Mouse (Mus musculus) intestine, embryonic 16.5 days (tissue): ENCODE measurements around the gene Pnrc1. TPM values are rescaled to one million over a fixed set of nuclear protein-coding genes. Genes with fewer than 3 reads are reported as not detected.

Experiments used
- ATAC-seq: fragments of 200-750 bp; cut with Nextera tagmentation; 2 replicates; pipeline ENCODE4 v1.8.0; 2017; ENCODE audit warnings: moderate TSS enrichment, moderate library complexity
- H3K27ac ChIP-seq: fragments of 300-500 bp; sonication (generic); 2 replicates; pipeline ENCODE4 v1.5.1; 2014; ENCODE audit warnings: mild to moderate bottlenecking, low read length
- H3K27me3 ChIP-seq: fragments of 300-500 bp; sonication (generic); replicated peaks from 2 replicates; pipeline ENCODE4 v1.6.1; 2014; ENCODE audit warnings: low read length, control low read depth, mixed read lengths; ENCODE audit not compliant: control insufficient read depth, insufficient read depth
- H3K36me3 ChIP-seq: fragments of 300-500 bp; sonication (generic); 2 replicates; pipeline ENCODE4 v1.6.1; 2014; ENCODE audit warnings: low read length, control low read depth; ENCODE audit not compliant: control insufficient read depth, insufficient read depth
- H3K4me1 ChIP-seq: fragments of 300-500 bp; sonication (generic); 2 replicates; pipeline ENCODE4 v1.6.1; 2014; ENCODE audit warnings: low read length, control low read depth, mixed read lengths; ENCODE audit not compliant: control insufficient read depth, insufficient read depth
- H3K4me2 ChIP-seq: fragments of 300-500 bp; sonication (generic); 2 replicates; pipeline ENCODE4 v1.6.1; 2014; ENCODE audit warnings: low read depth, low read length, control low read depth
- H3K4me3 ChIP-seq: fragments of 300-500 bp; sonication (generic); 2 replicates; pipeline ENCODE4 v1.5.1; 2014; ENCODE audit warnings: mild to moderate bottlenecking, low read length
- H3K9ac ChIP-seq: fragments of 300-500 bp; sonication (generic); 2 replicates; pipeline ENCODE4 v1.6.1; 2014; ENCODE audit warnings: low read depth, low read length
- H3K9me3 ChIP-seq: fragments of 300-500 bp; sonication (generic); 2 replicates; pipeline ENCODE4 v1.6.1; 2016; ENCODE audit warnings: low read length, control low read depth; ENCODE audit not compliant: control insufficient read depth
- WGBS: fragments of 180-500 bp; shearing (Covaris S2); extraction: QIAGEN DNeasy Blood & Tissue Kit; methylation state at CpG from one replicate; pipeline ENCODE4 v1.1.7; 2014; 5-methylcytosine and 5-hydroxymethylcytosine counted together
- polyA plus RNA-seq: library from polyadenylated mRNA; unstranded; fragments of >200 nt; fragmentation: Nextera tagmentation; extraction: Ambion mirVana; gene quantifications from 2 replicates; pipeline ENCODE4 v1.2.1, GENCODE M21; 2015

The Pnrc1 gene
- polyA plus RNA-seq, 1 experiment from 2014 or later, result 51.0 TPM

GRCm38 (mm10) chr4:33273437-33273836, 16.5 kb downstream of the Pnrc1 start:
- WGBS, result 58% methylated on average over 3 of the region's 3 CpGs
- H3K27ac ChIP-seq, result no peak overlapping the region
- no peak overlapping the region for H3K9ac ChIP-seq
- no peak overlapping the region for H3K4me3 ChIP-seq
- H3K27me3 ChIP-seq, result no peaks in the 10 kb centered on the region
- ATAC-seq, result no peak
- H3K4me1 ChIP-seq, result no peaks in the 10 kb centered on the region
- H3K9me3 ChIP-seq, result no peaks in the 10 kb centered on the region
- H3K4me2 ChIP-seq, result no peak overlapping the region
- no peaks in the 10 kb centered on the region for H3K36me3 ChIP-seq

GRCm38 (mm10) chr4:33270386-33271314, 19.3 kb downstream of the Pnrc1 start:
- 80% methylated on average over 11 of the region's 11 CpGs for WGBS
- H3K4me3 ChIP-seq, result no peak overlapping the region
- no peak overlapping the region for H3K9ac ChIP-seq
- no peaks in the 10 kb centered on the region for H3K9me3 ChIP-seq
- H3K27me3 ChIP-seq, result no peaks in the 10 kb centered on the region
- no peaks in the 10 kb centered on the region for H3K4me1 ChIP-seq
- no peak for ATAC-seq
- no peak overlapping the region for H3K4me2 ChIP-seq
- H3K27ac ChIP-seq, result no peak overlapping the region
- no peaks in the 10 kb centered on the region for H3K36me3 ChIP-seq

- Histone ChIP-seq H3K4me1 (peaks cover 6% of the 10 kb centered on the region; the same call in 1 of the 2 replicates), H3K9ac (no peak overlapping the region), H3K4me3 (no peak overlapping the region), H3K4me2 (no peak overlapping the region), H3K27me3 (no peaks in the 10 kb centered on the region), H3K36me3 (no peaks in the 10 kb centered on the region), H3K9me3 (no peaks in the 10 kb centered on the region), H3K27ac (no peak overlapping the region)
- no peak for ATAC-seq
- WGBS, result 85% methylated on average over 11 of the region's 11 CpGs
These were observed 24.8 kb downstream of the Pnrc1 start for GRCm38 (mm10) chr4:33264979-33265726.

GRCm38 (mm10) chr4:33262897-33263296, 27.1 kb downstream of the Pnrc1 start:
- Histone ChIP-seq H3K27ac (no peak overlapping the region), H3K4me1 (peaks cover 6% of the 10 kb centered on the region; the same call in 1 of the 2 replicates), H3K9ac (no peak overlapping the region), H3K36me3 (no peaks in the 10 kb centered on the region), H3K4me2 (no peak overlapping the region), H3K4me3 (no peak overlapping the region), H3K9me3 (no peaks in the 10 kb centered on the region), H3K27me3 (no peaks in the 10 kb centered on the region)
- WGBS, result 76% methylated on average over 1 of the region's 1 CpGs
- no peak for ATAC-seq

- Histone ChIP-seq H3K4me3 (no peak overlapping the region), H3K4me1 (peaks cover 8% of the 10 kb centered on the region; the same call in 1 of the 2 replicates), H3K27me3 (no peaks in the 10 kb centered on the region), H3K4me2 (peak overlapping the region; percentile 6; the same call in 1 of the 2 replicates), H3K9ac (0 out of 2 replicates have a peak overlapping the region, but pooled peaks have one; percentile 21), H3K9me3 (no peaks in the 10 kb centered on the region), H3K27ac (peak overlapping the region; percentile 77), H3K36me3 (no peaks in the 10 kb centered on the region)
- ATAC-seq, result peak; percentile 96
- WGBS, result 29% methylated on average over 7 of the region's 7 CpGs
These were observed 28.6 kb downstream of the Pnrc1 start for GRCm38 (mm10) chr4:33261311-33261753.

- no peak for ATAC-seq
- Histone ChIP-seq H3K9ac (no peak overlapping the region), H3K4me1 (peaks cover 8% of the 10 kb centered on the region; the same call in 1 of the 2 replicates), H3K36me3 (no peaks in the 10 kb centered on the region), H3K4me2 (no peak overlapping the region), H3K27ac (no peak overlapping the region), H3K4me3 (no peak overlapping the region), H3K9me3 (no peaks in the 10 kb centered on the region), H3K27me3 (no peaks in the 10 kb centered on the region)
These were observed 29.7 kb downstream of the Pnrc1 start for GRCm38 (mm10) chr4:33260311-33260710.

GRCm38 (mm10) chr4:33257263-33257964, 32.5 kb downstream of the Pnrc1 start:
- Histone ChIP-seq H3K36me3 (no peaks in the 10 kb centered on the region), H3K27ac (no peak overlapping the region), H3K4me3 (no peak overlapping the region), H3K4me1 (peaks cover 8% of the 10 kb centered on the region; the same call in 1 of the 2 replicates), H3K4me2 (no peak overlapping the region), H3K9me3 (no peaks in the 10 kb centered on the region), H3K27me3 (no peaks in the 10 kb centered on the region), H3K9ac (no peak overlapping the region)
- 56% methylated on average over 11 of the region's 11 CpGs for WGBS
- peak; percentile 31; the same call in 1 of the 2 replicates for ATAC-seq

- ATAC-seq, result no peak
- no peaks in the 10 kb centered on the region for H3K36me3 ChIP-seq
- no peaks in the 10 kb centered on the region for H3K9me3 ChIP-seq
- 74% methylated on average over 4 of the region's 4 CpGs for WGBS
- H3K9ac ChIP-seq, result no peak overlapping the region
- H3K4me3 ChIP-seq, result no peak overlapping the region
- no peak overlapping the region for H3K27ac ChIP-seq
- H3K27me3 ChIP-seq, result no peaks in the 10 kb centered on the region
- H3K4me2 ChIP-seq, result no peak overlapping the region
- 0 out of 2 replicates have a peak, but pooled peaks cover 2% of the 10 kb centered on the region for H3K4me1 ChIP-seq
These were observed 35.3 kb downstream of the Pnrc1 start for GRCm38 (mm10) chr4:33254706-33255105.

GRCm38 (mm10) chr4:33250867-33251266, 39.1 kb downstream of the Pnrc1 start:
- no peaks in the 10 kb centered on the region for H3K27me3 ChIP-seq
- 0 out of 2 replicates have a peak, but pooled peaks cover 1% of the 10 kb centered on the region for H3K36me3 ChIP-seq
- no peak for ATAC-seq

More at GRCm38 (mm10) chr4:33250867-33251266, 39.1 kb downstream of the Pnrc1 start:
- Histone ChIP-seq H3K4me1 (peaks cover 10% of the 10 kb centered on the region), H3K4me2 (no peak overlapping the region), H3K9ac (no peak overlapping the region), H3K4me3 (no peak overlapping the region), H3K27ac (no peak overlapping the region), H3K9me3 (no peaks in the 10 kb centered on the region)
- WGBS, result 84% methylated on average over 2 of the region's 2 CpGs
